Mouse (Mus musculus) intestine, embryonic 15.5 days (tissue): ENCODE measurements around the gene Axdnd1. TPM values are rescaled to one million over a fixed set of nuclear protein-coding genes. Genes with fewer than 3 reads are reported as not detected.

Source experiments
- ATAC-seq: fragments of 200-750 bp; cut with Nextera tagmentation; 2 replicates; pipeline ENCODE4 v1.8.0; 2017; ENCODE audit warnings: moderate TSS enrichment, moderate library complexity
- H3K27ac ChIP-seq: fragments of 300-500 bp; sonication (generic); 2 replicates; pipeline ENCODE4 v1.5.1; 2015; ENCODE audit warnings: mild to moderate bottlenecking, inconsistent platforms
- H3K27me3 ChIP-seq: fragments of 300-500 bp; sonication (generic); replicated peaks from 2 replicates; pipeline ENCODE4 v1.6.1; 2015; ENCODE audit warnings: inconsistent platforms
- H3K36me3 ChIP-seq: fragments of 300-500 bp; sonication (generic); 2 replicates; pipeline ENCODE4 v1.6.1; 2015; ENCODE audit warnings: inconsistent platforms
- H3K4me1 ChIP-seq: fragments of 300-500 bp; sonication (generic); replicated peaks from 2 replicates; pipeline ENCODE4 v1.6.1; 2015; ENCODE audit warnings: inconsistent platforms
- H3K4me2 ChIP-seq: fragments of 300-500 bp; sonication (generic); replicated peaks from 2 replicates; pipeline ENCODE4 v1.6.1; 2015; ENCODE audit warnings: mild to moderate bottlenecking, inconsistent platforms
- H3K4me3 ChIP-seq: fragments of 300-500 bp; sonication (generic); replicated peaks from 2 replicates; pipeline ENCODE4 v1.5.1; 2015; ENCODE audit warnings: inconsistent platforms
- H3K9ac ChIP-seq: fragments of 300-500 bp; sonication (generic); 2 replicates; pipeline ENCODE4 v1.6.1; 2015; ENCODE audit warnings: inconsistent platforms
- H3K9me3 ChIP-seq: fragments of 300-500 bp; sonication (generic); 2 replicates; pipeline ENCODE4 v1.6.1; 2016; ENCODE audit warnings: inconsistent platforms
- WGBS: fragments of 180-500 bp; shearing (Covaris S2); methylation state at CpG from one replicate; pipeline ENCODE4 v1.1.7; 2015; 5-methylcytosine and 5-hydroxymethylcytosine counted together
- polyA plus RNA-seq: library from polyadenylated mRNA; unstranded; fragments of >200 nt; fragmentation: Nextera tagmentation; extraction: Ambion mirVana; gene quantifications from 2 replicates; pipeline ENCODE4 v1.2.1, GENCODE M21; 2015

Gene Axdnd1
- polyA plus RNA-seq, 1 experiment from 2014 or later: 0.28 TPM

DNA sequence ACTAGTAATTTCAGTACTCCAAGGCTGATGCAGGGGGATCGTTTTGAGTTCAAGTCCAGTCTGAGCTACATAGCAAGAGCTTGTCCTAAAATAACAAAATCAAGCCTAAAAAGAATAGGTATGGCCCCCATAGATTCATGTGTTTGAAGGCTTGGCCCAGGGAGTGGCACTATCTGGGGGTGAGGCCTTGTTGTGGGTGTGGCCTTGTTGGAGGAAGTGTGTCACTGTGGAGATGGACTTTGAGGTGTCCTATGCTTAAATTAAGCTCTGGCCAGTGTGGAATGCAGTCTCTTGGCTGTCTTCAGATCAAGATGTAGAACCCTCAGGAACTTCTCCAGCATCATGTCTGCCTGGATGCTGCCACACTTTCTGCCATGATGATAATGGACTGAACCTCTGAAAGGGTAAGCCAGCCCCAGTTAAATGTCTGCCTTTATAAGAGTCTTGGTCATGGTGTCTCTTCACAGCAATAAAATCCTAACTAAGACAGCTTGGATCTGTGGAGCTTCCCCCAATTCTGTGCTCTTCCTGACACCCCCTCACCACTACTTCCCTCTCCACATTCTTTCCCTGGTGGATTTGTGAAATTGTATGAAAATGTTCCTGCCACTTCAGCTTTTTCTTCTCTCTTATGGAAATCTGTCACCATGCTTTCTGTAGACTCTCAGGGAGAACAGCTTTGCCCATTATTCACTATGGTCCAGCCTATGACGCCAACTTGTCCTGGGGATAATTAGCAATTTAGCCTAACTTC lies 34.2 kb upstream of the Axdnd1 start:
- Histone ChIP-seq H3K9me3 (no peaks in the 10 kb centered on the region), H3K36me3 (0 out of 2 replicates have a peak, but pooled peaks cover 2% of the 10 kb centered on the region), H3K27me3 (no peaks in the 10 kb centered on the region), H3K9ac (no peak overlapping the region), H3K4me3 (no peak overlapping the region), H3K27ac (no peak overlapping the region), H3K4me1 (0 out of 2 replicates have a peak, but pooled peaks cover 5% of the 10 kb centered on the region), H3K4me2 (no peak overlapping the region)
- ATAC-seq: peak; percentile 66
- 94% methylated on average over 2 of the region's 2 CpGs for WGBS

- Histone ChIP-seq H3K27ac (no peak overlapping the region), H3K4me3 (no peak overlapping the region), H3K4me2 (no peak overlapping the region), H3K27me3 (no peaks in the 10 kb centered on the region), H3K4me1 (0 out of 2 replicates have a peak, but pooled peaks cover 4% of the 10 kb centered on the region), H3K9ac (no peak overlapping the region), H3K9me3 (no peaks in the 10 kb centered on the region), H3K36me3 (0 out of 2 replicates have a peak, but pooled peaks cover 2% of the 10 kb centered on the region)
- WGBS: 50% methylated on average over 7 of the region's 7 CpGs
- no peak for ATAC-seq
Observed at GRCm38 (mm10) chr1:156454384-156454783, 33.4 kb upstream of the Axdnd1 start.

GRCm38 (mm10) chr1:156453876-156454275 lies 32.9 kb upstream of the Axdnd1 start:
- no peak overlapping the region for H3K9ac ChIP-seq
- no peaks in the 10 kb centered on the region for H3K9me3 ChIP-seq
- H3K27me3 ChIP-seq: no peaks in the 10 kb centered on the region
- H3K4me1 ChIP-seq: 0 out of 2 replicates have a peak, but pooled peaks cover 4% of the 10 kb centered on the region
- H3K4me2 ChIP-seq: no peak overlapping the region
- 0 out of 2 replicates have a peak, but pooled peaks cover 2% of the 10 kb centered on the region for H3K36me3 ChIP-seq
- no peak overlapping the region for H3K27ac ChIP-seq
- H3K4me3 ChIP-seq: no peak overlapping the region
- ATAC-seq: no peak
- 76% methylated on average over 10 of the region's 10 CpGs for WGBS

DNA sequence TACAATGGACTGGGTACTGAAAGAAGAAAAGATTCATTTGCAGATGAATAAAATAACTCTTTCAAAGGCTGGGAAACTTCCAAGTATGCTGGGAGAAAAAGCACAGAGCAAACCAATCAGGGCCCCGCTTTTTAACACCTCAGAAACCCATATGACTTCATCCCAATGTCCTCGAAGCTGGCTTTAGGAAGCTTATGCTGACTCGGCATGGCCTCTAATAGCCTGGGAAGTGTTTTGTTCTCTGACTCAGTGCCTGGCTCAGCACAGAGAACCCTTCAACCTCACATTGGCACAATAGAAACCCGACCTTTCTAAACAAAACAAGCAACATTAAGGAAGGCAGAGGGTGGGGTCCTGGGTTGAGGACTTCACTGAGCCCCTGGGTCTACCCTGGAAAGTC lies 29.5 kb upstream of the Axdnd1 start:
- no peak for ATAC-seq
- WGBS: 54% methylated on average over 4 of the region's 4 CpGs
- H3K9me3 ChIP-seq: no peaks in the 10 kb centered on the region
- no peaks in the 10 kb centered on the region for H3K27me3 ChIP-seq
- H3K36me3 ChIP-seq: no peaks in the 10 kb centered on the region
- no peak overlapping the region; the same call in 1 of the 2 replicates for H3K27ac ChIP-seq
- no peak overlapping the region for H3K9ac ChIP-seq
- H3K4me3 ChIP-seq: no peak overlapping the region
- no peak overlapping the region for H3K4me2 ChIP-seq
- H3K4me1 ChIP-seq: no peaks in the 10 kb centered on the region

DNA sequence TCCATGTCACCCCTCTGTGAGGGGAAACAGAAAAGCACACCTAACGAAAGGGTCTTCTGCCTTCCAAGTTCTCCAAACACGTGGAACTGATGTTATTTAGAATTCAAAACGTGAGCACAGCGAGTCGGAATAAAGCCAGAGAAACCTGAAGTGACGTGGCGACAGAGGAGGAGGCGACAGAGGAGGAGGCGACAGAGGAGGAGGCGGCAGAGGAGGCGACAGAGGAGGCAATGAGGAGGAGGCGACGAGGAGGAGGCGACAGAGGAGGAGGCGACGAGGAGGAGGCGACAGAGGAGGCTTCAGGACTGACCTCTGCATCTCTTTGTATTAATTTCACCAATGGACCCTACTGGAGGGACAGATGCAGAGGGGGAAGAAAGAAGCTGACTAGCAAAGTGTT lies 28.7 kb upstream of the Axdnd1 start:
- Histone ChIP-seq H3K4me1 (no peaks in the 10 kb centered on the region), H3K36me3 (0 out of 2 replicates have a peak, but pooled peaks cover 4% of the 10 kb centered on the region), H3K9ac (no peak overlapping the region), H3K4me3 (no peak overlapping the region), H3K4me2 (no peak overlapping the region), H3K27me3 (no peaks in the 10 kb centered on the region), H3K9me3 (no peaks in the 10 kb centered on the region), H3K27ac (no peak overlapping the region)
- whole genome bisulfite sequencing: 83% methylated on average over 17 of the region's 17 CpGs
- no peak for ATAC-seq

- Histone ChIP-seq H3K4me2 (no peak overlapping the region), H3K27me3 (no peaks in the 10 kb centered on the region), H3K9ac (no peak overlapping the region), H3K4me3 (no peak overlapping the region), H3K9me3 (no peaks in the 10 kb centered on the region), H3K27ac (no peak overlapping the region), H3K36me3 (0 out of 2 replicates have a peak, but pooled peaks cover 5% of the 10 kb centered on the region), H3K4me1 (no peaks in the 10 kb centered on the region)
- ATAC-seq: no peak
- WGBS: 86% methylated on average over 7 of the region's 7 CpGs
Observed at GRCm38 (mm10) chr1:156449089-156449488, 28.1 kb upstream of the Axdnd1 start.

DNA sequence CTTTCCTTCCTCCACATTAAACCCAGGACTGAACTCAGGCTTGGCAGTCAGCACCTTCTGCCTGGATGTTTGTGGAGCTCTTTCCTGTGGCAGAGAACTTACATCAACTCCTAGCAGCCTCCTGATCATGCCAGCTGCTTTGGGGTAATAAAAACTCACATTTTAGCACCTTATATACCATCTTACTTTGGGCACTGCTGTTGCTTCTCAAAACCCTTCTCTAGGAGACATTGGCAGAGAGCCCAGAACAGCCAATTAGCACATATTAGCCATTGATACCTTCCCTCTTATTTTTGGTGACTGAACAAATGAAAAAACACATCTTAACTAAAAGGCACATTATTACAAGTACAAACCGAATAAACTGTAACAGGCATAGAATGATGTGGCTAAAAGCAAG lies 24.1 kb upstream of the Axdnd1 start:
- no peaks in the 10 kb centered on the region for H3K4me1 ChIP-seq
- no peaks in the 10 kb centered on the region for H3K9me3 ChIP-seq
- no peak overlapping the region for H3K27ac ChIP-seq
- WGBS: 93% methylated on average over 1 of the region's 1 CpGs
- no peak overlapping the region for H3K4me3 ChIP-seq
- no peak for ATAC-seq
- peaks cover 7% of the 10 kb centered on the region; the same call in 1 of the 2 replicates for H3K36me3 ChIP-seq
- H3K27me3 ChIP-seq: no peaks in the 10 kb centered on the region
- H3K9ac ChIP-seq: no peak overlapping the region
- no peak overlapping the region for H3K4me2 ChIP-seq

DNA sequence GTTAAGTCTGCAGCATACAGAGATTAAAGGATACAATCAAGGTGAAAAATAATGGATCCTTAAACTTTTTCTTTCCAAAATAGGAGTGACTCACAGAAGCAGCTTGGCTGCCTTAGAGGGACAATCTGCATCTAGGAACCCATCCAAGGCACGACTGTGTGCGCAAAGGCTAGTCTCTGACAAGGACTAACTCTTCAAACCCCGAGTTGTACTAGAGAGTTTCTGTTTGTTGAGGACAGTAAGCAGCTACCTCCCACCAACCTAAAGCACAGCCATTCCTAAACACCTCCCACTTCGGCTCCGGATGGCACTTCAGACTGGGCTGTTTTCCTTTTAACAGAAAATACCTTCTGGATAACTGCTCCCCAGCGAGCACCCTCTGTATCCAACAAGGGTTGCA lies 21.8 kb upstream of the Axdnd1 start:
- H3K27me3 ChIP-seq: no peaks in the 10 kb centered on the region
- no peak for ATAC-seq
- H3K36me3 ChIP-seq: peaks cover 15% of the 10 kb centered on the region
- H3K4me2 ChIP-seq: no peak overlapping the region
- no peaks in the 10 kb centered on the region for H3K4me1 ChIP-seq
- no peaks in the 10 kb centered on the region for H3K9me3 ChIP-seq
- WGBS: 86% methylated on average over 6 of the region's 6 CpGs
- H3K4me3 ChIP-seq: no peak overlapping the region
- H3K27ac ChIP-seq: no peak overlapping the region
- no peak overlapping the region for H3K9ac ChIP-seq

GRCm38 (mm10) chr1:156442266-156442665 lies 21.3 kb upstream of the Axdnd1 start:
- no peak overlapping the region for H3K9ac ChIP-seq
- no peak for ATAC-seq
- H3K27ac ChIP-seq: no peak overlapping the region
- no peaks in the 10 kb centered on the region for H3K4me1 ChIP-seq
- H3K9me3 ChIP-seq: no peaks in the 10 kb centered on the region
- H3K4me3 ChIP-seq: no peak overlapping the region
- H3K4me2 ChIP-seq: no peak overlapping the region
- no peaks in the 10 kb centered on the region for H3K27me3 ChIP-seq
- WGBS: 92% methylated on average over 12 of the region's 12 CpGs
- H3K36me3 ChIP-seq: peaks cover 20% of the 10 kb centered on the region

GRCm38 (mm10) chr1:156437726-156438125 lies 16.8 kb upstream of the Axdnd1 start:
- Histone ChIP-seq H3K4me2 (no peak overlapping the region), H3K36me3 (peaks cover 27% of the 10 kb centered on the region), H3K9ac (no peak overlapping the region), H3K27ac (no peak overlapping the region), H3K27me3 (no peaks in the 10 kb centered on the region), H3K4me3 (no peak overlapping the region), H3K9me3 (no peaks in the 10 kb centered on the region), H3K4me1 (no peaks in the 10 kb centered on the region)
- WGBS: 90% methylated on average over 5 of the region's 5 CpGs
- ATAC-seq: no peak

DNA sequence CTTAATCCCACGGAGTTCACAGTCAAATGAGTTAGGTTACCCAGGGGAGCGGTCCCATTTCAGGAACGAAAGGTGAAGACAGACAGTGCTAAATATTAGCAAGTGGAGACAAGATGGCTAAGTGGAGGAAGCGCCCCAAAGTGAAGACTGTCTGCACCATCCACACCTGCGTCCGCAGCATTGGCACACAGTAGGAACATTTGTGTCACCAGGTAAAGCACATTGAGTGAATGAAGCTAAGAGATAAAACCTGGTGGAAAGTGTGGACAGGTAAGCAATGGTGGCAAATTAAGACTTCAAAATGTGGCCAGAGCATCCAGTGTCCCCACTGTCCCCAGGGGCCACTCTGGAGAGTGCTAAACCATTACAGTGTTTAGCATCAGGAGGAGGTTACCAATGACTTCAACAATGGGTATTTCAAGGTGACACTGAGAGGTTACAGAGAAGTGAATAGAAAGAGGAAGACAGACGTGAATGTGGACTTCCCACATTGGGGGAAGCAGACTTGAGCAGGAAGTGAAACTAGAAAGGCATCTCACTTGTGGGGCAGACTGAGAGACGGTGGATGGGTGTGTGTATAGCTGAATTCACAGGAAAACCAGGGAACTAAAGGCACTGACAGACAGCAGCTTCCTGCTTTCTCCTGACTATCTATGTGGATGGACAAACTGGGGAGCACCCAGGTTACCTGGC lies 16.2 kb upstream of the Axdnd1 start:
- Histone ChIP-seq H3K9me3 (no peaks in the 10 kb centered on the region), H3K4me2 (no peak overlapping the region), H3K36me3 (peaks cover 27% of the 10 kb centered on the region), H3K27ac (no peak overlapping the region), H3K4me3 (no peak overlapping the region), H3K9ac (no peak overlapping the region), H3K27me3 (no peaks in the 10 kb centered on the region), H3K4me1 (no peaks in the 10 kb centered on the region)
- 93% methylated on average over 8 of the region's 8 CpGs for WGBS
- ATAC-seq: no peak

- Histone ChIP-seq H3K27ac (no peak overlapping the region), H3K9ac (no peak overlapping the region), H3K4me3 (no peak overlapping the region), H3K9me3 (no peaks in the 10 kb centered on the region), H3K36me3 (peaks cover 21% of the 10 kb centered on the region), H3K4me1 (no peaks in the 10 kb centered on the region), H3K4me2 (no peak overlapping the region), H3K27me3 (no peaks in the 10 kb centered on the region)
- no peak for ATAC-seq
- WGBS: 90% methylated on average over 3 of the region's 3 CpGs
Observed at GRCm38 (mm10) chr1:156433497-156433896, 12.5 kb upstream of the Axdnd1 start.
